Mouse (Mus musculus) myocyte (in vitro differentiated cells): Measurements from ENCODE around the gene Vmn2r124.

Experiments used
- CEBPB ChIP-seq: IDR thresholded peaks from 2 replicates; pipeline ENCODE4 v1.6.1; 2011; ENCODE audit warnings: mild to moderate bottlenecking, moderate library complexity; ENCODE audit not compliant: poor library complexity, insufficient read depth, severe bottlenecking
- E2F4 ChIP-seq: IDR thresholded peaks from one replicate; pipeline ENCODE4 v1.6.1; 2011; ENCODE audit warnings: mild to moderate bottlenecking, control low read depth, moderate library complexity; ENCODE audit not compliant: insufficient read depth
- MAX ChIP-seq: IDR thresholded peaks from one replicate; pipeline ENCODE4 v1.6.1; 2011; ENCODE audit warnings: low read depth, mild to moderate bottlenecking, control low read depth
- MYOD1 ChIP-seq, 3 experiments: IDR thresholded peaks; one replicate each; pipeline ENCODE4 v1.6.1; 2011; ENCODE audit warnings: control low read depth in 2 of 3, low read depth in 2 of 3, mild to moderate bottlenecking in 2 of 3, moderate library complexity in 1 of 3; ENCODE audit not compliant: insufficient read length in 2 of 3, control insufficient read depth in 1 of 3
- POLR2A ChIP-seq: IDR thresholded peaks from one replicate; pipeline ENCODE4 v1.6.1; 2011; ENCODE audit warnings: low read depth, mild to moderate bottlenecking, control low read depth, moderate library complexity; ENCODE audit not compliant: insufficient read length
- POLR2AphosphoS2 ChIP-seq: IDR thresholded peaks from one replicate; pipeline ENCODE4 v1.6.1; 2011; ENCODE audit warnings: low read depth, control low read depth; ENCODE audit not compliant: insufficient read length
- REST ChIP-seq: IDR thresholded peaks from one replicate; pipeline ENCODE4 v1.6.1; 2011; ENCODE audit warnings: mild to moderate bottlenecking, control low read depth, moderate library complexity; ENCODE audit not compliant: insufficient read depth, insufficient read length
- TCF12 ChIP-seq: IDR thresholded peaks from one replicate; pipeline ENCODE4 v1.6.1; 2011; ENCODE audit warnings: mild to moderate bottlenecking, control low read depth; ENCODE audit not compliant: poor library complexity, insufficient read depth, severe bottlenecking
- TCF3 ChIP-seq: IDR thresholded peaks from one replicate; pipeline ENCODE4 v1.6.1; 2011; ENCODE audit warnings: low read depth, control low read depth; ENCODE audit not compliant: insufficient read length
- USF1 ChIP-seq: IDR thresholded peaks from one replicate; pipeline ENCODE4 v1.6.1; 2011; ENCODE audit warnings: low read depth, mild to moderate bottlenecking, control low read depth, moderate library complexity

DNA sequence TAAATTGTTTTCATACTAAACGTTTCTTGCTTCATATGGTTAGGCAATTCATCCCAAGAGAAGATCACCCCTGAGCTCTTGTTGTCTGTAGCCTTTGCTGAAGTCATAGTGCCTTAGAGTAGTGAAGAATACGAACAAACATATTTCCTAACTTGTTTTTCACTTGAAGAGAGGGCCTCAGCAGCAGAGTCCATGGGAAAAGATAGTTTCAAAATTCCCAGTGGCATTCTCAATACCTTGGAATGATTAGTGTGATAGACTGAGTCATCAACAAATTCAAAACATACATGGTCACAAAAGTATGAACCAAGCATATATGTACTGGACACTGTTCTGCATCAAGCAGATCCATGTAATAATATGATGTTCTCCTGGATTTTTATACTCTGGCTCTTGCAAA, at the start of gene Vmn2r124:
- no peak for TF ChIP-seq POLR2A
- TF ChIP-seq E2F4: no peak
- no peak for TF ChIP-seq MYOD1 (IDR thresholded peaks at IDR 0.05; ENCODE audit: control insufficient read depth in 1 of 3, insufficient read length in 2 of 3, low read depth in 2 of 3)
- no peak for TF ChIP-seq CEBPB
- TF ChIP-seq MAX: no peak
- TF ChIP-seq POLR2AphosphoS2: no peak
- TF ChIP-seq TCF12: no peak
- no peak for TF ChIP-seq USF1
- TF ChIP-seq TCF3: no peak
- TF ChIP-seq REST: no peak
